Comparison of ENCODE assay signal across 8 mouse cellular contexts in genomic region chr9:110531914-110532489, GRCm38 (mm10). TPM values are rescaled to one million over a fixed set of nuclear protein-coding genes. Genes with fewer than 3 reads are reported as not detected.
A peak's percentile ranks its signal among the peaks of the same experiment; 100 is the strongest.
DNase-seq lines count a peak whose midpoint lies in the region; ATAC-seq and TF ChIP-seq lines count a peak whose summit lies in the region.

No protein-coding gene starts in this region.

- peak overlapping the region; percentile 99 for H3K4me3 ChIP-seq in heart, embryonic 15.5 days
- H3K4me3 ChIP-seq in liver, embryonic 14.5 days (ENCODE audit: insufficient read depth in 1 of 2, low read depth in 2 of 2, low read length in 2 of 2), result peak overlapping the region; percentile 91 to 98
- peak overlapping the region; percentile 96 for H3K4me3 ChIP-seq in neural tube, embryonic 11.5 days (ENCODE audit: low read depth, low read length)
- peak overlapping the region; percentile 99 for H3K4me3 ChIP-seq in stomach, postnatal 0 days (ENCODE audit: low read depth, low read length)

- under 1% methylated on average over 50 of the region's 53 CpGs for whole genome bisulfite sequencing in heart, embryonic 15.5 days
- 0% methylated on average over 47 of the region's 53 CpGs for WGBS in liver, embryonic 14.5 days (ENCODE audit: insufficient replicate concordance)
- 0% methylated on average over 41 of the region's 53 CpGs for WGBS in neural tube, embryonic 11.5 days
- under 1% methylated on average over 47 of the region's 53 CpGs for WGBS in stomach, postnatal 0 days

- H3K9ac ChIP-seq in heart, embryonic 15.5 days, result peak overlapping the region; percentile 100
- H3K9ac ChIP-seq in liver, embryonic 14.5 days (replicated peaks), result peak overlapping the region; percentile 100
- H3K9ac ChIP-seq in neural tube, embryonic 11.5 days (ENCODE audit: low read length), result peak overlapping the region; percentile 99
- H3K9ac ChIP-seq in stomach, postnatal 0 days (ENCODE audit: low read length), result peak overlapping the region; percentile 99

- H3K36me3 ChIP-seq in heart, embryonic 15.5 days, result no peaks in the 10 kb centered on the region; the same call in 1 of the 2 replicates
- no peaks in the 10 kb centered on the region; the same call in none of the 2 replicates for H3K36me3 ChIP-seq in liver, embryonic 14.5 days (replicated peaks; ENCODE audit: control insufficient read depth, insufficient read depth, low read depth)
- H3K36me3 ChIP-seq in neural tube, embryonic 11.5 days (ENCODE audit: control insufficient read depth, insufficient read depth, low read length), result no peaks in the 10 kb centered on the region
- H3K36me3 ChIP-seq in stomach, postnatal 0 days (ENCODE audit: control insufficient read depth, insufficient read depth, low read length), result no peaks in the 10 kb centered on the region

- no peaks in the 10 kb centered on the region for H3K9me3 ChIP-seq in heart, embryonic 15.5 days (replicated peaks)
- H3K9me3 ChIP-seq in liver, embryonic 14.5 days (ENCODE audit: control insufficient read depth, low read length), result no peaks in the 10 kb centered on the region
- H3K9me3 ChIP-seq in neural tube, embryonic 11.5 days (ENCODE audit: control insufficient read depth, low read length), result no peaks in the 10 kb centered on the region
- no peaks in the 10 kb centered on the region for H3K9me3 ChIP-seq in stomach, postnatal 0 days (ENCODE audit: control insufficient read depth, low read length)

- H3K4me2 ChIP-seq in heart, embryonic 15.5 days, result peak overlapping the region; percentile 74
- peak overlapping the region; percentile 84 for H3K4me2 ChIP-seq in liver, embryonic 14.5 days (ENCODE audit: low read depth)
- H3K4me2 ChIP-seq in neural tube, embryonic 11.5 days (ENCODE audit: low read depth), result peak overlapping the region; percentile 43
- peak overlapping the region; percentile 68 for H3K4me2 ChIP-seq in stomach, postnatal 0 days (replicated peaks; ENCODE audit: low read depth)

- H3K4me1 ChIP-seq in heart, embryonic 15.5 days (replicated peaks), result peaks cover 36% of the 10 kb centered on the region
- peaks cover 28 to 31% of the 10 kb centered on the region in 2 experiments for H3K4me1 ChIP-seq in liver, embryonic 14.5 days (replicated peaks; ENCODE audit: control insufficient read depth in 2 of 2, insufficient read depth in 2 of 2, low read length in 1 of 2)
- peaks cover 9% of the 10 kb centered on the region; the same call in 1 of the 2 replicates for H3K4me1 ChIP-seq in neural tube, embryonic 11.5 days (ENCODE audit: control insufficient read depth, insufficient read depth, low read length)
- no peaks in the 10 kb centered on the region; the same call in 1 of the 2 replicates for H3K4me1 ChIP-seq in stomach, postnatal 0 days (replicated peaks; ENCODE audit: control insufficient read depth, insufficient read depth)

- DNase-seq in c-Kit-negative CD71-positive TER-119-positive erythroid progenitor cells, embryonic 14.5 days (ENCODE audit: low read depth, low spot score), result peak; percentile 76
- peak; percentile 90 for DNase-seq in fibroblast of lung, adult 2 months (ENCODE audit: low read depth)
- DNase-seq in kidney, postnatal 25 days, result peak; percentile 95 to 99
- DNase-seq in liver, embryonic 14.5 days (ENCODE audit: low read depth in 3 of 3, low spot score in 3 of 3), result peak; percentile 85 to 88 (median 85)
- peak; percentile 98 for DNase-seq in neural tube, embryonic 11.5 days (ENCODE audit: low spot score)
- peak; percentile 98 for DNase-seq in stomach, postnatal 0 days (ENCODE audit: low spot score)

- TF ChIP-seq EP300 in liver, embryonic 14.5 days (IDR thresholded peaks at IDR 0.05; ENCODE audit: low read depth), result peak; percentile 42; the same call in 1 of the 2 replicates
- TF ChIP-seq EP300 in stomach, postnatal 0 days (optimal IDR thresholded peaks at IDR 0.05), result peak; percentile 32

- peak; percentile 73 for TF ChIP-seq CTCF in liver, embryonic 14.5 days (IDR thresholded peaks at IDR 0.05; ENCODE audit: low read depth)
- peak; percentile 89 for TF ChIP-seq CTCF in stomach, postnatal 0 days (IDR thresholded peaks at IDR 0.05; ENCODE audit: low read depth)

- no peaks in the 10 kb centered on the region for H3K27me3 ChIP-seq in heart, embryonic 15.5 days
- no peaks in the 10 kb centered on the region for H3K27me3 ChIP-seq in liver, embryonic 14.5 days (ENCODE audit: control insufficient read depth, insufficient read depth, low read length)
- H3K27me3 ChIP-seq in neural tube, embryonic 11.5 days (ENCODE audit: control insufficient read depth, insufficient read depth, low read length), result no peaks in the 10 kb centered on the region
- no peaks in the 10 kb centered on the region for H3K27me3 ChIP-seq in stomach, postnatal 0 days (ENCODE audit: control insufficient read depth, insufficient read depth, low read length)

- peak; percentile 91 for ATAC-seq in CD4-positive, CD25-positive, alpha-beta regulatory T cell, adult 4 months
- ATAC-seq in heart, embryonic 15.5 days (replicated peaks; ENCODE audit: insufficient number of reproducible peaks, insufficient read depth, low FRiP score, low read depth), result peak; percentile 98
- ATAC-seq in liver, embryonic 14.5 days (ENCODE audit: insufficient read depth), result peak; percentile 96
- ATAC-seq in neural tube, embryonic 11.5 days (ENCODE audit: insufficient read depth, low FRiP score, low TSS enrichment), result peak; percentile 99
- ATAC-seq in stomach, postnatal 0 days (ENCODE audit: low FRiP score, low TSS enrichment), result peak; percentile 99

- H3K27ac ChIP-seq in heart, embryonic 15.5 days, result peak overlapping the region; percentile 100
- peak overlapping the region; percentile 89 for H3K27ac ChIP-seq in liver, embryonic 14.5 days
- H3K27ac ChIP-seq in neural tube, embryonic 11.5 days (ENCODE audit: low read depth, low read length), result peak overlapping the region; percentile 99
- H3K27ac ChIP-seq in stomach, postnatal 0 days (replicated peaks), result peak overlapping the region; percentile 99

RNA-seq across cellular contexts. Expression of gene Setd2, which starts 0.4 kb away (rescaled TPM):
- 10 to 100 TPM; 45.0 to 53.9 TPM for polyA plus RNA-seq in CD4-positive, CD25-positive, alpha-beta regulatory T cell, adult 4 months (2017; shearing (Covaris generic))
- polyA plus RNA-seq in heart, embryonic 15.5 days (2015; fragmentation: Nextera tagmentation; extraction: Ambion mirVana), result 19.7 and 20.8 TPM in 2 replicates
- 21.4 and 25.0 TPM in 2 replicates for polyA plus RNA-seq in liver, embryonic 14.5 days (2012; rRNA removed)
- 12.4 and 14.2 TPM in 2 replicates for polyA plus RNA-seq in liver, embryonic 14.5 days (2014; fragmentation: Nextera tagmentation; extraction: Ambion mirVana)
- polyA plus RNA-seq in neural tube, embryonic 11.5 days (2014; fragmentation: Nextera tagmentation; extraction: Ambion mirVana), result 45.0 and 50.6 TPM in 2 replicates
- polyA plus RNA-seq in stomach, postnatal 0 days (2015; fragmentation: Nextera tagmentation; extraction: Ambion mirVana), result 13.1 and 14.0 TPM in 2 replicates

RNA-seq across cellular contexts. Expression of gene Kif9, which starts 55.2 kb away (rescaled TPM):
- polyA plus RNA-seq in CD4-positive, CD25-positive, alpha-beta regulatory T cell, adult 4 months (2017; shearing (Covaris generic)), result 1 to 10 TPM in 1 of 2 experiments, under 1 TPM in 1; 0.44 to 1.0 TPM
- polyA plus RNA-seq in heart, embryonic 15.5 days (2015; fragmentation: Nextera tagmentation; extraction: Ambion mirVana), result 0.52 and 0.99 TPM in 2 replicates
- 0.10 and 0.19 TPM in 2 replicates for polyA plus RNA-seq in liver, embryonic 14.5 days (2012; rRNA removed)
- 0.10 and 0.37 TPM in 2 replicates for polyA plus RNA-seq in liver, embryonic 14.5 days (2014; fragmentation: Nextera tagmentation; extraction: Ambion mirVana)
- polyA plus RNA-seq in neural tube, embryonic 11.5 days (2014; fragmentation: Nextera tagmentation; extraction: Ambion mirVana), result 0.89 and 1.3 TPM in 2 replicates
- 1.3 and 1.4 TPM in 2 replicates for polyA plus RNA-seq in stomach, postnatal 0 days (2015; fragmentation: Nextera tagmentation; extraction: Ambion mirVana)

RNA-seq across cellular contexts. Expression of gene Klhl18, which starts 55.5 kb away (rescaled TPM):
- 10 to 100 TPM in 1 of 2 experiments, 1 to 10 TPM in 1; 9.0 to 19.3 TPM for polyA plus RNA-seq in CD4-positive, CD25-positive, alpha-beta regulatory T cell, adult 4 months (2017; shearing (Covaris generic))
- polyA plus RNA-seq in heart, embryonic 15.5 days (2015; fragmentation: Nextera tagmentation; extraction: Ambion mirVana), result 7.3 and 9.0 TPM in 2 replicates
- 2.4 and 2.8 TPM in 2 replicates for polyA plus RNA-seq in liver, embryonic 14.5 days (2012; rRNA removed)
- polyA plus RNA-seq in liver, embryonic 14.5 days (2014; fragmentation: Nextera tagmentation; extraction: Ambion mirVana), result 1.8 and 2.4 TPM in 2 replicates
- 11.0 and 11.1 TPM in 2 replicates for polyA plus RNA-seq in neural tube, embryonic 11.5 days (2014; fragmentation: Nextera tagmentation; extraction: Ambion mirVana)
- polyA plus RNA-seq in stomach, postnatal 0 days (2015; fragmentation: Nextera tagmentation; extraction: Ambion mirVana), result 5.7 and 5.8 TPM in 2 replicates

Comparison
In these comparisons a context has a peak if more than half of its experiments do, and no peak if none do; other contexts are left out.
1. Peak in every context shown above with its lines: DNase-seq, ATAC-seq, H3K4me3 ChIP-seq and H3K27ac ChIP-seq.